Mouse (Mus musculus) cerebellum, adult (tissue): ENCODE results near the gene Fbxo11.
"Not testable (repeated sequence)": the region's sequence is repeated elsewhere in the genome, so short reads cannot be mapped to it uniquely, and the experiment has no call there.

ENCODE experiments used
- ATAC-seq: cut with Nextera tagmentation; 2 replicates; pipeline ENCODE4 v1.9.2; 2017; ENCODE audit warnings: mild to moderate bottlenecking, moderate library complexity, mixed read lengths; ENCODE audit not compliant: insufficient number of reproducible peaks, low FRiP score, low TSS enrichment

Fbxo11 gene

GRCm38 (mm10) chr17:88025227-88025626, 39.9 kb downstream of the Fbxo11 start:
- no peak for ATAC-seq

DNA sequence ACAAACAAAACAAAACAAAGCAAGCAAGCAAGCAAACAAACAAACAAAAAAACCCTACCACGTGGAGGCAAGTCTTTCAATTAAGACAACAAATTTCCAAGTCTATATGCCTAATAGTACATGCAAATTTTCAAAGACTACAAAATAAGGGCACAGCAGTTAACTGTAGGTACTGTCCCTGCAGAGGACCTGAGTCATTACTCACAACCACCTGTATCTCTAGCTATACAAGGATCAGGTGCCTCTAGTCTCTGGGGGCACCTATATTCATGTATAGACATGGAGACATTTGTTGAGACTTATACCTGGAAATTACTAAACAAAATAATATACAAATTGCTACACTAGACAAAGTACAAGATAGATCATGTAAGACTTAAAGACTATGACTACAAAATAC, 41.2 kb downstream of the Fbxo11 start:
- no peak for ATAC-seq

DNA sequence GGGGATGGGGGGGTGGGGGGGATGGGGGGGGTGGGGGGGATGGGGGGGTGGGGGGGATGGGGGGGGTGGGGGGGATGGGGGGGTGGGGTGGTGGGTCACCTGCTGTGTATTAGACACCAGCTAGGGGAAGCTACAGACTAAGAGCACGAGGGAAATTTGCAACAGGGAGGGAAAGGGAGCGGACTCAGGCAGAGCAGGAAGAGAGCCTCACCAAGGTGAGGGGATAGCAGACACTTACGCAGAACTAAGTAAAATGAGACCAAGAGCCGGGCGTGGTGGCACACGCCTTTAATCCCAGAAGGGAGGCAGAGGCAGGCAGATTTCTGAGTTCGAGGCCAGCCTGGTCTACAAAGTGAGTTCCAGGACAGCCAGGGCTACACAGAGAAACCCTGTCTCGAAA, 49.1 kb downstream of the Fbxo11 start:
- not testable (repeated sequence) for ATAC-seq

GRCm38 (mm10) chr17:88014456-88014855, 50.6 kb downstream of the Fbxo11 start:
- no peak for ATAC-seq

DNA sequence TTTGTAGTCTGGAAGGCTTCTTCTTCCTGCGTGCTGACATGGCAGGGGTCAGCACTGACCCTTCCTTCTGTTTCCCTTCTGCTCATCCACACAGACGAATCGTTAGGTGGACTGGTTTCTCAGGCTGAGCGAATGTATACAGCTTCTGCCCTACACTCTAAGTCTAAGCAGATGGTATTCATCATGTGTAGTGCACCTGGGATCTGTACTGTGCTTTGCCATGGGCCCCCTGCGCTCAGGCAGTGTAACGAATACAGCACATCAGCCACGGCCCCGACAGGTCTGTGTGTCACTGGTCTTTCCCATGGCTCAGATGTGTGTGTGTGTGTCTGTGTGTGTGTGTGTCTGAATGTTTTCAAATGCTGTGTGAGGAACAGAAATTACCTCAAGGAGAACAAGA, 58.1 kb downstream of the Fbxo11 start:
- no peak for ATAC-seq

- ATAC-seq: no peak
Observed at GRCm38 (mm10) chr17:88004892-88005291, 60.2 kb downstream of the Fbxo11 start.

DNA sequence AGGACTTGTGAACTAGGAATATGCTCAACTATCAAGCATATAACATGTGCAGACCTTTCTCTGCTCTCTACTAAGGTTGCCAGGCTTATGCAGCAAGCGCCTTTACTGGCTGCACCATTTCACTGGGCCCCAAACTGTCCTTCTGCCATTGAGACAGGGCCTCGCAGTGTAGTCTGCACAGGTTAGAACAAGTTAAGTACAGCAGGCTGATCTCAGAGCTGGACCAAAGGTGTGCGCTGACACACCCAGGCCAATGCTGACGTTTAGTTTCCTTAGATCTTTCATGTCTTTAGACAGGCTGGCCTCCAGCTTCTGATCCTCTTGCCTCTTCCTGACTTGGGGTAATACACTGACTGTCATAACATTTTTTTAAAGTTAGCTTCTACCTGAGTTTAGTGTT, 67.3 kb downstream of the Fbxo11 start:
- no peak for ATAC-seq

- no peak for ATAC-seq
Observed at GRCm38 (mm10) chr17:87993338-87993737, 71.8 kb downstream of the Fbxo11 start.

DNA sequence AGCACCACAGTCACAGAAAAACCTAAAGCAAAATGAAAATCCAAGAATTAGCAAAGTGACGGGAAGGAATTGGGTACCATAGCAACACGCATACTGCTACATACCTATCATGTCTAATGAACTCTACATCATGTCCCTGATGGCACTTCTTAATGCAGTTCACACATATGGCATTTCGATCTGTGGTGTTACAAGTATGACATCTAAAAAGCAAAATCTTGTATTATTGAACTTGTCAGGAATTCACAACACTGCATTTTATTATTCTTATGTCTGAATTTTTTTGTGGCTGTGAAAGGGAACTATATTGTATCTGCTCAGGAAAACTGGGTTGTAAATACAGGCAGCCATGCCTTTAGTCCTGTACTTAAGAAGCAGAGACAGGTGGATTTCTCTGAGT, 72.9 kb downstream of the Fbxo11 start:
- no peak for ATAC-seq

DNA sequence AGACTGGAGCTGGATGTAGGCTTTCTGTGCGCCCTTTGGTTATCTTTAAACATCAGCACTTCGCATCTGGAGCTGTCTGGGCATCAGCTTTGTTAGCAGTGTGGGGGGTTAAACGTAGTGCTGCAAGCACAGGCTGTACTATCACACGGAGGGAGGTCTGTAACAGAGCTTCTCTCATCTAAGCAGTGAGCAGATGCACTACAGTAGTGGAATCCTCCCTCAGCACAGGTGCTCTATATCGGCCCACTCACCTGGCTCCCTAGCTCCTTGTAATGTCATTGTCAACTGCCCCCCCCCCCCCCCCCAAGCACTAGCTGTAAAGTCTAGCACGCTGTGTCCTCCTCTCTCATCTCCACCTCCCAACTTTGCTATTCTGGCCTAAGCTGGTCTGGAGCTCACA, 77.6 kb downstream of the Fbxo11 start:
- no peak for ATAC-seq

GRCm38 (mm10) chr17:87985916-87986315, 79.2 kb downstream of the Fbxo11 start:
- no peak for ATAC-seq

- no peak for ATAC-seq
Observed at GRCm38 (mm10) chr17:87984440-87985214, 80.5 kb downstream of the Fbxo11 start.

DNA sequence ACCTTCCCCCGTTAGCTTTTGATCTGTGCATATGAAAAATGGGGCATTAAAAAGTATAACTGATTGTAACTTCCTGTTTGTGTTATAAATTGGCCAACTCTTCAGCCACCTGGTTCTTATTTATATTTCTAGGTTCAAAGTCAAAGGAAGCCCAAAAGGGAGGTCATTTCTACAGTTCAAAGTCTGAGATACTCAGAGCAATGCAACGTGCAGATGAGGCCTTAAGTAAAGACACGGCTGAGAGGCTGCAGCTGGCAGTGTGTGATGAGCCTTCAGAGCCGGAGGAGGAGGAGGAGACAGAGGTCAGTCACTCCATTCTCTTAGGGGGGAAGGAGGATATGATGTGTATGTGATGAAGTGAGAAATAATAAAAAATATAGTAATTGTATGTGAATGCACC, 81.8 kb downstream of the Fbxo11 start:
- ATAC-seq: no peak

GRCm38 (mm10) chr17:87982112-87982511, 83.0 kb downstream of the Fbxo11 start:
- ATAC-seq: no peak

DNA sequence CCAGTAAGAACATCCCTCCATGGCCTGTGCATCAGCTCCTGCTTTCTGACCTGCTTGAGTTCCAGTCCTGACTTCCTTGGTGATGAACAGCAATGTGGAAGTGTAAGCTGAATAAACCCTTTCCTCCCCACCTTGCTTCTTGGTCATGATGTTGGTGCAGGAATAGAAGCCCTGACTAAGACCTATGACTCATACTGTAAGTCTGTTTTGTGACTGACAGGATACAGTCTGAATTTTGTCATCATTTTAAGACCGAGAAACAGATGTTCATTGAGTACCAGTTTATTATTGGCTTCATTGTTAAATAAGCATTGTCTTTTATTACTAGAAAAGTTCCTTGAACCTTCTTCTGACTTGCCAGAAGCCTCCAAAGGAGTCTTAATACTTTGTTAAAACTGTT, 85.4 kb downstream of the Fbxo11 start:
- not testable (repeated sequence) for ATAC-seq

DNA sequence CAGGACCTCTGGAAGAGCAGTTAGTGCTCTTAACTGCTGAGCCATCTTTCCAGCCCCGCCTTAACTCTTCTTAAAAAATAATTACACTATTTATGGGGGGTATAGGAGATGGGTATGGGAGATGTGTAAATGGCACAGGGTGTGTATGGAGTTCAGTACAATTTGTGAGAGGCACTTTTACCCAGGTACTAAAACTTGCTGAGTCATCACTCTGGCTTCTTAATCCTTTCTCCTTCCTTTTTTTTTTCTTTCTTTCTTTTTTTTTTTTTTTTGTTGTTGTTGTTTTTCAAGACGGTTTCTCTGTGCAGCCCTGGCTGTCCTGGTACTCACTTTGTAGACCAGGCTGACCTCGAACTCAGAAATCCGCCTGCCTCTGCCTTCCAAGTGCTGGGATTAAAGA, 88.2 kb downstream of the Fbxo11 start:
- ATAC-seq: not testable (repeated sequence)

- no peak for ATAC-seq
Observed at GRCm38 (mm10) chr17:87976154-87976806, 88.8 kb downstream of the Fbxo11 start.

- ATAC-seq: peak; percentile 39
Observed at GRCm38 (mm10) chr17:87975229-87975853, 89.8 kb downstream of the Fbxo11 start.

GRCm38 (mm10) chr17:87974629-87975228, 90.4 kb downstream of the Fbxo11 start, which contains the start of gene Msh6:
Gene Msh6 (plus strand): TSS chr17:87975062.
- ATAC-seq: peak; percentile 92

GRCm38 (mm10) chr17:87973261-87974167, 91.6 kb downstream of the Fbxo11 start:
- no peak for ATAC-seq
